Mouse (Mus musculus) midbrain, embryonic 11.5 days (tissue): ENCODE measurements at regions not wholly inside any gene's neighbourhood (a gene's known extent, or its start where the extent isn't known, plus 50 kb on each side); places are given as distances from the start of the nearest gene placed in this dataset.

ENCODE experiments used
- ATAC-seq: fragments of 200-750 bp; cut with Nextera tagmentation; 2 replicates; pipeline ENCODE4 v1.8.0; 2017; ENCODE audit warnings: moderate TSS enrichment, moderate library complexity; ENCODE audit not compliant: low FRiP score
- DNase-seq: peaks from one replicate; pipeline ENCODE4 v3.0.0; 2015; ENCODE audit warnings: low spot score; ENCODE audit errors: missing footprints
- H3K27ac ChIP-seq: fragments of 300-500 bp; sonication (generic); 2 replicates; pipeline ENCODE4 v1.5.1; 2014; ENCODE audit warnings: low read depth, low read length
- H3K27me3 ChIP-seq: fragments of 300-500 bp; sonication (generic); 2 replicates; pipeline ENCODE4 v1.6.1; 2014; ENCODE audit warnings: mild to moderate bottlenecking, low read length, moderate library complexity, mixed read lengths; ENCODE audit not compliant: control insufficient read depth, insufficient read depth
- H3K36me3 ChIP-seq: fragments of 300-500 bp; sonication (generic); 2 replicates; pipeline ENCODE4 v1.6.1; 2014; ENCODE audit warnings: mild to moderate bottlenecking, low read length, moderate library complexity, mixed read lengths; ENCODE audit not compliant: control insufficient read depth, insufficient read depth
- H3K4me1 ChIP-seq: fragments of 300-500 bp; sonication (generic); 2 replicates; pipeline ENCODE4 v1.6.1; 2014; ENCODE audit warnings: low read length; ENCODE audit not compliant: control insufficient read depth, insufficient read depth
- H3K4me2 ChIP-seq: fragments of 300-500 bp; sonication (generic); 2 replicates; pipeline ENCODE4 v1.6.1; 2014; ENCODE audit warnings: mild to moderate bottlenecking, moderate library complexity
- H3K4me3 ChIP-seq: fragments of 300-500 bp; sonication (generic); 2 replicates; pipeline ENCODE4 v1.5.1; 2014; ENCODE audit warnings: low read depth, low read length
- H3K9ac ChIP-seq: fragments of 300-500 bp; sonication (generic); 2 replicates; pipeline ENCODE4 v1.6.1; 2014; ENCODE audit warnings: low read length
- H3K9me3 ChIP-seq: fragments of 300-500 bp; sonication (generic); 2 replicates; pipeline ENCODE4 v1.6.1; 2016; ENCODE audit warnings: low read length; ENCODE audit not compliant: control insufficient read depth
- WGBS: fragments of 180-500 bp; shearing (Covaris S2); extraction: QIAGEN DNeasy Blood & Tissue Kit; methylation state at CpG from one replicate; pipeline ENCODE4 v1.1.7; 2014; 5-methylcytosine and 5-hydroxymethylcytosine counted together

DNA sequence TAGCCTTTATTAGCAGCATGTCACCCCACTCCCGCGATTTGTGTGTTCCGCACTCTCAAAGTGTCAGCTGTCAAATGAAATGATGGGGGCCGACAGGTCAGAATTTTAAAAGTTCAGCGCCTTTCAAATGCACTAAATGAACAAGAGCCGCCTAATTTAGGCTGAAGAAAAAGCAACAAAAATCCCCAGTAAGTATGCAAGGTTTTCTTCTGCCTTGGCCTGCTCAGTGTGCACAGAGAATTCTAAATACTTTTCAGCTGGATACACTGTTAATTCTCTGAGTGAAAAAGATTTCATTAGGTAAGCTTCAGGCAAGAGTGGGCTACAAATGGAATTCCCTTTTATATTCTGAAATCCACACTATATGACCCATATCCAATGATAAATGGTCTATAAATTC, 125.9 kb upstream of the BC052040 start:
- H3K4me1 ChIP-seq, result peaks cover 4% of the 10 kb centered on the region
- H3K9me3 ChIP-seq, result no peaks in the 10 kb centered on the region
- H3K27ac ChIP-seq, result no peak overlapping the region
- ATAC-seq, result no peak
- H3K9ac ChIP-seq, result no peak overlapping the region
- no peaks in the 10 kb centered on the region for H3K36me3 ChIP-seq
- DNase-seq, result no peak
- no peak overlapping the region for H3K4me2 ChIP-seq
- 58% methylated on average over 6 of the region's 6 CpGs for WGBS
- H3K4me3 ChIP-seq, result no peak overlapping the region
- no peaks in the 10 kb centered on the region; the same call in 1 of the 2 replicates for H3K27me3 ChIP-seq

DNA sequence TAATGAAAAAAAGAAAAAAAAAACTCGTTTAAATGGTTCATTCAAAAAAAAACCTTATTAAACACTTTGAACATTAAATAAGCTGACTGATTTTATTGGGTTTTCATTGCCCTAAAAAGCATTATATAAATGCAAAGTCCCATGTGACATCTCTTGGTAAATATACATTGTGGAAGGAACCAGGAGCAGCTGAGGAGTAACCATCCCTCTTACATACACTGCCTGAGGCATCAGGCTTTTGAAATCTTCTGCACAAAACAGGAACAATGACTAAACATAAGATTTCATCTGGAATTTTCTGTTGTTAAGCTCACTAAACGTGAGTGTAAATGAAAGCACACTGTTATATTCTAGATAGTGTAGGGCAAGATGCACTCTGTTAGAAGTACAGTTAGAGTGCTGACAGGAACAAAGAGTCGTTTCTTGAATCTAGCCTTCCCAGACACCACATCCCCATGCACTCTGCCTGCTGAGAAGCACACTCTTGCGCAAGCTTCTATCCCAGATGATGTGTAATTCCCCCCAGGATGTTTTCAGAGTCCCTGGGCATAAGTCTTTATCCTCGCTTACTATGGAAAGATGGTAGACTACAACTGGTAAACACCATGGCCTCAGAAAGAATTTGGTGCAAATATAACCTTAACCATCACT, 125.0 kb upstream of the BC052040 start:
- 81% methylated on average over 5 of the region's 5 CpGs for WGBS
- no peaks in the 10 kb centered on the region for H3K9me3 ChIP-seq
- no peak for ATAC-seq
- no peak overlapping the region for H3K4me3 ChIP-seq
- H3K27me3 ChIP-seq, result no peaks in the 10 kb centered on the region; the same call in 1 of the 2 replicates
- H3K36me3 ChIP-seq, result no peaks in the 10 kb centered on the region
- H3K9ac ChIP-seq, result no peak overlapping the region
- DNase-seq, result no peak
- no peak overlapping the region for H3K27ac ChIP-seq
- no peak overlapping the region for H3K4me2 ChIP-seq
- H3K4me1 ChIP-seq, result peaks cover 4% of the 10 kb centered on the region

DNA sequence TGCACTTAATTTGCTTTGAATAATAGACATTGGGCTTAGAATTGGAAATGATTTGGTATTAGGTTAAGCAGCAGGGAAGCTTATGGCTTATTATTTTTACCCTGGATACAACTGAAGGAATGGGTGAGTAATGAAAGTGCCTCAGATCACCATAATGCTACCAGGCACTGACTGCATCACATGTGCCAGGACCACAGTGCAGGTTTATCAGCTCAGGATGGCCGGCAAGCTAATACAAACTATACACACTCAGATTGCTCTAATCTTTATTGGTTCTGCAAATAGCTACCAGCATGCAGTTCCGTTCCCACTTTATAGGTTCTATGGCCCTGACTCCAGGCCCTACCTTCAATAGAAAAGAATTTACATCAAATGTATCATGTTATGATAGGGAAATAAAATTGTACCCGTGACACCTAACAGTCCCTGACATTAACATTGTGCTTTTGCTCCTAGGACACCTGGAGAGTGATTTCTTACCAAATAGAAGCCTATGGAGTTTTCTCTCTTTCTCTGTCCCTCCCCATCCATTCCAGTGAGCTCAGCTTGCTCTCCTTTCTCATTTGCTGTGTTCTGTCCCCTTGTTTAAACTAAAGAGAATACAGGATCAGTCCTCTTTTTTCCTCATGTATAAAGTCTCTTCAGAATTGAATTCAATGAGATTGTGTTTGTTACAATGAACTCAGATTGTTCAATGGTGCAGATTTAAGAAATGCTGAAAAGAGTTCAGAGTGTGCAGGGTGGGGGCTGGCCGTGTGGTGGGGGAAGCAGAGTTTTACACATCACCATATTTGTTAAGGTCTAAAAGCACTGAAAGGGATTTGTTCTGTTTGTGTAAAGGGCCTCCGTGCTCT, 121.3 kb upstream of the BC052040 start:
- no peaks in the 10 kb centered on the region for H3K36me3 ChIP-seq
- ATAC-seq (peak; percentile 87), DNase-seq (no peak)
- H3K4me3 ChIP-seq, result no peak overlapping the region
- peaks cover 4% of the 10 kb centered on the region for H3K4me1 ChIP-seq
- WGBS, result 42% methylated on average over 5 of the region's 5 CpGs
- H3K27ac ChIP-seq, result no peak overlapping the region
- no peaks in the 10 kb centered on the region; the same call in 1 of the 2 replicates for H3K27me3 ChIP-seq
- no peak overlapping the region for H3K9ac ChIP-seq
- no peaks in the 10 kb centered on the region for H3K9me3 ChIP-seq
- no peak overlapping the region for H3K4me2 ChIP-seq

DNA sequence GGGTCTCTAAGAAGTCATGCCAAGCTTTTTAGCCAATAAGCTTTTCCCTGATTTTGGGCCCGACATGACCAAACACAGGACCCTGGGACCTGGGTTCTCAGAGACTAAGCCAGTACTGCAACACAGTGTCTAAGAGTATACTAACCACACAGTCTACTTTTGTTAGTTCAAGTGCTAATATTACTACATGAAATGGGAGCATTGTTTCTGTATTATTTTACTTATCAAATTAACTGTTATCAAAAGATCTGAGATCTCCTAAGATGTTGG, 120.7 kb upstream of the BC052040 start:
- H3K36me3 ChIP-seq, result no peaks in the 10 kb centered on the region
- H3K4me1 ChIP-seq, result peaks cover 4% of the 10 kb centered on the region
- H3K9me3 ChIP-seq, result no peaks in the 10 kb centered on the region
- WGBS, result 50% methylated on average over 1 of the region's 1 CpGs
- no peak overlapping the region for H3K9ac ChIP-seq
- H3K27me3 ChIP-seq, result no peaks in the 10 kb centered on the region; the same call in 1 of the 2 replicates
- no peak; the same call in 1 of the 2 replicates for ATAC-seq
- H3K4me2 ChIP-seq, result no peak overlapping the region
- no peak overlapping the region for H3K4me3 ChIP-seq
- DNase-seq, result no peak
- no peak overlapping the region for H3K27ac ChIP-seq

DNA sequence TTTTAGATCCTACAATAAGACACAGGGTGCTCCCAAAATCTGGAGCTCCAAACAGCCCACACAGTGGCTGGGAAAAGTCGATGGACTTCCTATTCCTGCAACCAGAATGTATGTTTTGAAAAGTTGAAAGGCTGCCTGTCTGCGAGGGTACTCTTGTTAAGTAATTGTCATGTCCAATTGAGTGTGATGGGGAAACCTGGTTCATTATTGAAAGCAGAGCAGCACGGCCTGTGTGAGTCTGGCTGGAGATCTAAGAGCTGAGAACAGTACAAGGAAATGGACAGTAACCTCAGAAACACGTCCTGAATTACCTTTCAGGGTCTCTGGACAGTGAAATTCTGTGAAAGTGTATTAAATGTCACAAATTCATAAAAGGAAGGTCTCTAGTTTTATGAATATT, 115.3 kb upstream of the BC052040 start:
- Histone ChIP-seq H3K27me3 (no peaks in the 10 kb centered on the region), H3K9ac (no peak overlapping the region), H3K4me2 (no peak overlapping the region), H3K4me3 (no peak overlapping the region), H3K27ac (no peak overlapping the region), H3K9me3 (no peaks in the 10 kb centered on the region), H3K36me3 (no peaks in the 10 kb centered on the region), H3K4me1 (no peaks in the 10 kb centered on the region)
- DNase-seq (no peak), ATAC-seq (no peak)
- WGBS, result 79% methylated on average over 4 of the region's 4 CpGs

DNA sequence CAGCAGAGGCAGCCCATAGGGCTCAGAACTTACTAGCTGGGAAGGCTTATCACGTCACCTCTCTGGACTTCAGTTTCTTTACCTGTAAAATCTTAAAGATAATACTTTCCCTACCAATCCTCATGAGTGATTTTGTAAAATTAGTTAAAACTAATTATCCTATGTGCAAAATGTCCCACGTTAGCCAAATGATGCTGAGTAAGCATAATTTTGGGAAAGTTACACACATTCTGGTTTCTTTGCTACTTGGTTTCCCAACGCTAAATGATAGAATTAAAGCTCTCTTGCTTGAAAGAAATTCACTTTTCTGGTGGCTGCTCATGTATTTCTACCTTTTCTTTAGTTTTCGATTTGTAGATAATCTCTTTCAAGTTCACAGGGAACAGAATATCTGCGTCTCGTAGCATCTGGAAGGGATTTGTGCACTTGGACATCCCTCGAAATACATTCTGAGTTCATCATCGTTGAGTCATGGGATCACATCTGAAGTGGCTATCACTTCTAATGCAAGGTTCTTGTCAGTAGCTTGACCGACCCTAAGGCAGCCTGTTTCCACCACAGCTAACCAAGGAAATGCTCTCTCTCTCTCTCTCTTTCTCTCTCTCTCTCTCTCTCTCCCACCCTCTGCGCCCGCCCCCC, 114.3 kb upstream of the BC052040 start:
- no peak overlapping the region for H3K4me2 ChIP-seq
- no peak overlapping the region for H3K9ac ChIP-seq
- H3K36me3 ChIP-seq, result no peaks in the 10 kb centered on the region
- H3K27me3 ChIP-seq, result no peaks in the 10 kb centered on the region
- no peak overlapping the region for H3K27ac ChIP-seq
- H3K9me3 ChIP-seq, result no peaks in the 10 kb centered on the region
- no peak for DNase-seq
- no peak for ATAC-seq
- no peak overlapping the region for H3K4me3 ChIP-seq
- no peaks in the 10 kb centered on the region for H3K4me1 ChIP-seq
- WGBS, result 89% methylated on average over 11 of the region's 11 CpGs

DNA sequence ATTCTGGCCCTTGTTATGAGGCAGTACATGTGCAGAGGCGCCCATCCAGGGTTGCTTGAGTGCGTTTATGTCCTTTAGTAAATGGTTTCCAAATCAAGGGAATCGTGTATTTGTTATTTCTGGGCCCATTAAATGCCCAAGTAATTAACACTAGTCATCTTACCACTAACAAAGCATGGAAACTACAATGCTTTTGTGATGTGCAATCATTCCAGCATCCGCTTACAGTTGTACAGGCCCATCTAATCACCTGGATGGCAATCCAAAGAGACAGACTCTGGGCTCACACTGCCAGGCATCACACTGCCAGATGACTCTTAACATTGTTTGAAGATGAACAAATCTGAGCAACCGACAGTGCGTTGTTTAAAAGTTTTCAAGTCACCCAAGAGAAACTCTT, 113.6 kb upstream of the BC052040 start:
- H3K4me3 ChIP-seq, result no peak overlapping the region
- DNase-seq, result no peak
- no peak overlapping the region for H3K27ac ChIP-seq
- H3K9me3 ChIP-seq, result no peaks in the 10 kb centered on the region
- no peak for ATAC-seq
- 88% methylated on average over 6 of the region's 6 CpGs for WGBS
- H3K36me3 ChIP-seq, result no peaks in the 10 kb centered on the region
- no peak overlapping the region for H3K4me2 ChIP-seq
- no peaks in the 10 kb centered on the region for H3K27me3 ChIP-seq
- H3K9ac ChIP-seq, result no peak overlapping the region
- no peaks in the 10 kb centered on the region for H3K4me1 ChIP-seq

DNA sequence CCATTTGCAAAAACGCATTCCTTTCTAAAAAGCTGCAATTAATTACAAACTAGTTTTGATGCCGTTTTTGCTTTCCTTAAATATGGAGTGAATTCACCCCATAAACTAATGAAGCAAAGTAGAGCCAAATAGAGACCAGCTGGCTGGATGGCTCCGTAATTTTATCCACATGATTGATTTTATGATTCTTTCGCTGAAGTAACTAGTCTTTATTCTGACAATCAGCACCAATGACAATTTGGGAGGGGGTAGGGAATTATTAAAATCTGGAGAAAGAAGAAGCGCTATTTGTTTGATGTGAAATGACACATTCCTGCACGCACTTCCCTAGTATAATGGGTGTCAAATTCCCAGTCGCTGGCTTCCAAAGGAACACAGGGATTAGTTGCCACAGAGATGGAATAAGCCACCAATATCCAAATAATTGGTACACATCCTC, 113.0 kb upstream of the BC052040 start:
- Histone ChIP-seq H3K27ac (no peak overlapping the region), H3K27me3 (no peaks in the 10 kb centered on the region), H3K9ac (no peak overlapping the region), H3K36me3 (no peaks in the 10 kb centered on the region), H3K9me3 (no peaks in the 10 kb centered on the region), H3K4me2 (no peak overlapping the region), H3K4me1 (no peaks in the 10 kb centered on the region), H3K4me3 (no peak overlapping the region)
- peak; percentile 90 for DNase-seq
- WGBS, result 46% methylated on average over 7 of the region's 7 CpGs
- ATAC-seq, result peak; percentile 66; the same call in 1 of the 2 replicates
